Mouse (Mus musculus) MEL (cell line): ENCODE data around the gene Lysmd1. TPM values are rescaled to one million over a fixed set of nuclear protein-coding genes. Genes with fewer than 3 reads are reported as not detected.

Experiments
- DNase-seq: peaks from one replicate; pipeline ENCODE4 v3.0.0; 2011; ENCODE audit warnings: low read depth, low spot score
- H3K27ac ChIP-seq: 2 replicates; pipeline ENCODE4 v1.5.1; 2012; ENCODE audit warnings: low read depth, mild to moderate bottlenecking, control low read depth, low read length, moderate library complexity; ENCODE audit not compliant: control insufficient read depth
- H3K27me3 ChIP-seq, 2 experiments: fragments of 150-350 bp in 1 of 2; sonication (generic) in 1 of 2; 2 replicates each; pipeline ENCODE4 v1.6.1; 2012; ENCODE audit warnings: low read length in 2 of 2, mild to moderate bottlenecking in 2 of 2, improper control_type of control experiment in 1 of 2, moderate library complexity in 1 of 2; ENCODE audit not compliant: insufficient read depth in 2 of 2, control insufficient read depth in 1 of 2
- H3K36me3 ChIP-seq, 2 experiments: 2 replicates each; pipeline ENCODE4 v1.6.1; 2012 to 2014; ENCODE audit warnings: low read length in 2 of 2, improper control_type of control experiment in 1 of 2, inconsistent platforms in 1 of 2, mild to moderate bottlenecking in 1 of 2; ENCODE audit not compliant: insufficient read depth in 2 of 2, control insufficient read depth in 1 of 2
- H3K4me1 ChIP-seq, 2 experiments: fragments of 150-350 bp in 1 of 2; sonication (generic) in 1 of 2; 2 replicates each; pipeline ENCODE4 v1.6.1; 2012; ENCODE audit warnings: low read length in 2 of 2, improper control_type of control experiment in 1 of 2, mild to moderate bottlenecking in 1 of 2; ENCODE audit not compliant: insufficient read depth in 2 of 2, control insufficient read depth in 1 of 2
- H3K4me3 ChIP-seq, 2 experiments: fragments of 150-350 bp in 1 of 2; sonication (generic) in 1 of 2; 2 replicates each; pipeline ENCODE4 v1.5.1; 2012; ENCODE audit warnings: low read depth in 2 of 2, low read length in 2 of 2, mild to moderate bottlenecking in 2 of 2, moderate library complexity in 2 of 2, control low read depth in 1 of 2, improper control_type of control experiment in 1 of 2; ENCODE audit not compliant: control insufficient read depth in 1 of 2, insufficient read depth in 1 of 2
- H3K79me2 ChIP-seq: 2 replicates; pipeline ENCODE4 v1.6.1; 2012; ENCODE audit warnings: mild to moderate bottlenecking, low read length, moderate library complexity; ENCODE audit not compliant: control insufficient read depth, poor library complexity, insufficient read depth
- H3K9ac ChIP-seq: 2 replicates; pipeline ENCODE4 v1.6.1; 2012; ENCODE audit warnings: low read depth, mild to moderate bottlenecking, control low read depth, low read length, moderate library complexity; ENCODE audit not compliant: control insufficient read depth, poor library complexity, severe bottlenecking
- H3K9me3 ChIP-seq: fragments of 150-350 bp; sonication (generic); replicated peaks from 2 replicates; pipeline ENCODE4 v1.6.1; 2012; ENCODE audit warnings: mild to moderate bottlenecking, low read length, improper control_type of control experiment, moderate library complexity; ENCODE audit not compliant: insufficient read depth
- BHLHE40 ChIP-seq: IDR thresholded peaks from 2 replicates; pipeline ENCODE4 v1.6.1; 2012; ENCODE audit warnings: low read depth, mild to moderate bottlenecking, inconsistent platforms, low read length, improper control_type of control experiment, borderline replicate concordance
- CHD1 ChIP-seq: IDR thresholded peaks from 2 replicates; pipeline ENCODE4 v1.6.1; 2012; ENCODE audit warnings: low read depth, mild to moderate bottlenecking, inconsistent platforms, low read length, improper control_type of control experiment
- CHD2 ChIP-seq: IDR thresholded peaks from 2 replicates; pipeline ENCODE4 v1.6.1; 2011; ENCODE audit warnings: low read length, improper control_type of control experiment
- CTCF ChIP-seq, 3 experiments: IDR thresholded peaks in 2 of 3; conservative IDR thresholded peaks in 1 of 3; 2 replicates each; pipeline ENCODE4 v1.5.1; 2011 to 2012; ENCODE audit warnings: low read length in 3 of 3, low read depth in 2 of 3, mild to moderate bottlenecking in 2 of 3, improper control_type of control experiment in 1 of 3, inconsistent platforms in 1 of 3, mixed read lengths in 1 of 3, moderate library complexity in 1 of 3; ENCODE audit not compliant: control insufficient read depth in 1 of 3, insufficient read depth in 1 of 3, poor library complexity in 1 of 3, severe bottlenecking in 1 of 3
- E2F4 ChIP-seq: IDR thresholded peaks from 2 replicates; pipeline ENCODE4 v1.6.1; 2011; ENCODE audit warnings: low read depth, low read length, improper control_type of control experiment, borderline replicate concordance
- EP300 ChIP-seq, 2 experiments: IDR thresholded peaks; 2 replicates each; pipeline ENCODE4 v1.6.1; 2011; ENCODE audit warnings: improper control_type of control experiment in 2 of 2, low read length in 2 of 2, low read depth in 1 of 2, mild to moderate bottlenecking in 1 of 2
- ETS1 ChIP-seq: IDR thresholded peaks from 2 replicates; pipeline ENCODE4 v1.6.1; 2012; ENCODE audit warnings: low read depth, mild to moderate bottlenecking, inconsistent platforms, low read length, improper control_type of control experiment, moderate library complexity
- GATA1 ChIP-seq: IDR thresholded peaks from 2 replicates; pipeline ENCODE4 v1.6.1; 2011; ENCODE audit warnings: low read depth, low read length, improper control_type of control experiment
- HCFC1 ChIP-seq: IDR thresholded peaks from 2 replicates; pipeline ENCODE4 v1.6.1; 2012; ENCODE audit warnings: low read depth, mild to moderate bottlenecking, inconsistent platforms, low read length, improper control_type of control experiment, moderate library complexity
- KAT2A ChIP-seq: conservative IDR thresholded peaks from 2 replicates; pipeline ENCODE4 v1.6.1; 2012; ENCODE audit warnings: low read depth, low read length, improper control_type of control experiment, inconsistent platforms
- MAX ChIP-seq: IDR thresholded peaks from 2 replicates; pipeline ENCODE4 v1.6.1; 2011; ENCODE audit warnings: low read length, improper control_type of control experiment
- MAZ ChIP-seq: IDR thresholded peaks from 2 replicates; pipeline ENCODE4 v1.6.1; 2012; ENCODE audit warnings: low read depth, mild to moderate bottlenecking, inconsistent platforms, low read length, improper control_type of control experiment
- MXI1 ChIP-seq: IDR thresholded peaks from 2 replicates; pipeline ENCODE4 v1.6.1; 2011; ENCODE audit warnings: mild to moderate bottlenecking, low read depth, low read length, improper control_type of control experiment
- MYB ChIP-seq: IDR thresholded peaks from 2 replicates; pipeline ENCODE4 v1.6.1; 2011; ENCODE audit warnings: mild to moderate bottlenecking, low read depth, low read length, improper control_type of control experiment
- MYC ChIP-seq: IDR thresholded peaks from 2 replicates; pipeline ENCODE4 v1.6.1; 2011; ENCODE audit warnings: low read depth, mild to moderate bottlenecking, low read length, improper control_type of control experiment, moderate library complexity
- NELFE ChIP-seq: IDR thresholded peaks from 2 replicates; pipeline ENCODE4 v1.6.1; 2011; ENCODE audit warnings: low read depth, low read length, improper control_type of control experiment
- NRF1 ChIP-seq: IDR thresholded peaks from 2 replicates; pipeline ENCODE4 v1.6.1; 2014; ENCODE audit warnings: low read depth, mild to moderate bottlenecking, inconsistent platforms, low read length, improper control_type of control experiment, moderate library complexity; ENCODE audit not compliant: poor library complexity, insufficient read depth, severe bottlenecking
- POLR2A ChIP-seq, 2 experiments: IDR thresholded peaks; 2 replicates each; pipeline ENCODE4 v1.6.1; 2011 to 2012; ENCODE audit warnings: low read length in 2 of 2, mild to moderate bottlenecking in 2 of 2, control low read depth in 1 of 2, improper control_type of control experiment in 1 of 2, low read depth in 1 of 2, moderate library complexity in 1 of 2; ENCODE audit not compliant: control insufficient read depth in 1 of 2, insufficient read depth in 1 of 2, poor library complexity in 1 of 2
- POLR2AphosphoS2 ChIP-seq: IDR thresholded peaks from 2 replicates; pipeline ENCODE4 v1.6.1; 2011; ENCODE audit warnings: low read length, improper control_type of control experiment
- POLR2AphosphoS5 ChIP-seq: IDR thresholded peaks from 2 replicates; pipeline ENCODE4 v1.6.1; 2012; ENCODE audit warnings: low read depth, borderline replicate concordance, mild to moderate bottlenecking, inconsistent platforms, low read length, moderate library complexity, mixed read lengths
- RCOR1 ChIP-seq: IDR thresholded peaks from 2 replicates; pipeline ENCODE4 v1.6.1; 2012; ENCODE audit warnings: low read depth, mild to moderate bottlenecking, inconsistent platforms, low read length, improper control_type of control experiment
- SIN3A ChIP-seq: IDR thresholded peaks from 2 replicates; pipeline ENCODE4 v1.6.1; 2012; ENCODE audit warnings: low read length, improper control_type of control experiment, inconsistent platforms
- SMC3 ChIP-seq: IDR thresholded peaks from 2 replicates; pipeline ENCODE4 v1.6.1; 2011; ENCODE audit warnings: low read depth, low read length, improper control_type of control experiment
- TBP ChIP-seq: IDR thresholded peaks from 2 replicates; pipeline ENCODE4 v1.8.0; 2011; ENCODE audit warnings: low read depth, low read length, improper control_type of control experiment
- TCF12 ChIP-seq: IDR thresholded peaks from 2 replicates; pipeline ENCODE4 v1.6.1; 2014; ENCODE audit warnings: low read depth, mild to moderate bottlenecking, inconsistent platforms, low read length, improper control_type of control experiment, moderate library complexity
- UBTF ChIP-seq: IDR thresholded peaks from 2 replicates; pipeline ENCODE4 v1.6.1; 2012; ENCODE audit warnings: low read depth, mild to moderate bottlenecking, inconsistent platforms, low read length, improper control_type of control experiment, moderate library complexity, borderline replicate concordance; ENCODE audit not compliant: insufficient read depth
- ZC3H11A ChIP-seq: IDR thresholded peaks from 2 replicates; pipeline ENCODE4 v1.6.1; 2012; ENCODE audit warnings: low read depth, mild to moderate bottlenecking, inconsistent platforms, low read length, improper control_type of control experiment
- ZKSCAN1 ChIP-seq: IDR thresholded peaks from 2 replicates; pipeline ENCODE4 v1.6.1; 2012; ENCODE audit warnings: low read depth, mild to moderate bottlenecking, inconsistent platforms, low read length, improper control_type of control experiment, moderate library complexity
- ZNF384 ChIP-seq: IDR thresholded peaks from 2 replicates; pipeline ENCODE4 v1.6.1; 2012; ENCODE audit warnings: low read depth, mild to moderate bottlenecking, inconsistent platforms, low read length, improper control_type of control experiment
- polyA plus RNA-seq, 2 experiments: library from polyadenylated mRNA; stranded (reverse) in 1 of 2; unstranded in 1 of 2; fragments of >175 nt in 1 of 2; fragments of >200 nt in 1 of 2; gene quantifications; 2 replicates each; pipeline versions ENCODE4 v1.2.1 to v1.2.4; 2012; ENCODE audit warnings: low replicate concordance in 2 of 2, low read depth in 1 of 2; ENCODE audit not compliant: insufficient read length in 2 of 2, insufficient read depth in 1 of 2, missing spikeins in 1 of 2
- total RNA-seq: library from RNA; depleted of rRNA; stranded (reverse); fragments of 300-350 nt; gene quantifications from 2 replicates; pipeline ENCODE4 v1.2.3, GENCODE M21; 2012

The Lysmd1 gene
- total and polyA plus RNA-seq, 3 experiments, result 22.7 to 102 (median 22.9) TPM

GRCm38 (mm10) chr3:95141952-95142616, 8.2 kb downstream of the Lysmd1 start, which contains the start of gene Tnfaip8l2:
Tnfaip8l2 (minus strand) TSS chr3:95142360.
- Histone ChIP-seq H3K27me3 (no peaks in the 10 kb centered on the region; a peak in 2 of 4 replicates), H3K9ac (peak within 1 kb of the TSS; percentile 6), H3K9me3 (no peaks in the 10 kb centered on the region), H3K4me1 (peaks cover 8 to 14% of the 10 kb centered on the region in 2 experiments), H3K4me3 (peak within 1 kb of the TSS; percentile 32 to 43), H3K79me2 (no peaks in the 10 kb centered on the region), H3K36me3 (peaks cover 0 to 14% of the 10 kb centered on the region in 2 experiments; a peak in 3 of 4 replicates), H3K27ac (peak within 1 kb of the TSS; percentile 25; the same call in 1 of the 2 replicates)
- DNase-seq, result peak; percentile 88
- TF ChIP-seq TBP (peak; percentile 57), NELFE (peak; percentile 58; the same call in 1 of the 2 replicates), CHD1 (peak; percentile 61; the same call in 1 of the 2 replicates), TCF12 (0 out of 2 replicates have a peak, but pooled peaks have one; percentile 16), POLR2A (IDR thresholded peaks at IDR 0.05; ENCODE audit: control insufficient read depth in 1 of 2, insufficient read depth in 1 of 2, low read depth in 1 of 2, low read length in 2 of 2, poor library complexity in 1 of 2) (peak in 1 of 2 experiments; percentile 58; a peak in 1 of 4 replicates), SIN3A (0 out of 2 replicates have a peak, but pooled peaks have one; percentile 46), UBTF (no peak), ZNF384 (no peak)

- peak; percentile 95 for DNase-seq
- peak overlapping the region; percentile 32 to 43 for H3K4me3 ChIP-seq
- TF ChIP-seq ZNF384, result no peak; the same call in 1 of the 2 replicates
- TF ChIP-seq UBTF, result no peak
- TF ChIP-seq RCOR1, result no peak
- TF ChIP-seq NRF1, result no peak
- peak; percentile 90 for TF ChIP-seq ZC3H11A
- TF ChIP-seq MXI1, result no peak
- no peak for TF ChIP-seq MYB
- TF ChIP-seq E2F4, result no peak
- no peak for TF ChIP-seq TCF12
- no peak for TF ChIP-seq GATA1
- TF ChIP-seq POLR2AphosphoS5, result no peak
- TF ChIP-seq EP300 (IDR thresholded peaks at IDR 0.05; ENCODE audit: low read depth in 1 of 2, low read length in 2 of 2), result no peak
- TF ChIP-seq MAX, result no peak
- TF ChIP-seq KAT2A, result no peak
- peak; percentile 98 for TF ChIP-seq SMC3
- peak; percentile 56; the same call in 1 of the 2 replicates for TF ChIP-seq MYC
- peak; percentile 22; the same call in 1 of the 2 replicates for TF ChIP-seq TBP
- TF ChIP-seq NELFE, result no peak; the same call in 1 of the 2 replicates
- TF ChIP-seq BHLHE40, result no peak
- no peak for TF ChIP-seq POLR2AphosphoS2
- no peak for TF ChIP-seq HCFC1
- no peak for TF ChIP-seq MAZ
- TF ChIP-seq ZKSCAN1, result no peak
- no peak for TF ChIP-seq ETS1
- TF ChIP-seq CHD1, result no peak
- peak; percentile 48; the same call in 1 of the 2 replicates for TF ChIP-seq SIN3A
- peak in 2 of 3 experiments; percentile 99 to 100; a peak in 4 of 6 replicates for TF ChIP-seq CTCF (IDR thresholded peaks at IDR 0.05 in 2 of 3, conservative IDR thresholded peaks at IDR 0.05 in 1 of 3; ENCODE audit: control insufficient read depth in 1 of 3, insufficient read depth in 1 of 3, low read depth in 2 of 3, low read length in 3 of 3, poor library complexity in 1 of 3, severe bottlenecking in 1 of 3)
- no peak for TF ChIP-seq CHD2
Observed at GRCm38 (mm10) chr3:95142617-95143011, 8.7 kb downstream of the Lysmd1 start.

More at GRCm38 (mm10) chr3:95142617-95143011, 8.7 kb downstream of the Lysmd1 start:
- Histone ChIP-seq H3K36me3 (peaks cover 0 to 14% of the 10 kb centered on the region in 2 experiments; a peak in 3 of 4 replicates), H3K9ac (peak overlapping the region; percentile 5), H3K4me1 (peaks cover 8 to 14% of the 10 kb centered on the region in 2 experiments), H3K27me3 (no peaks in the 10 kb centered on the region; a peak in 2 of 4 replicates), H3K27ac (no peak overlapping the region), H3K9me3 (no peaks in the 10 kb centered on the region), H3K79me2 (no peaks in the 10 kb centered on the region)
